Mouse (Mus musculus): ENCODE results near the gene Med24.

DNA sequence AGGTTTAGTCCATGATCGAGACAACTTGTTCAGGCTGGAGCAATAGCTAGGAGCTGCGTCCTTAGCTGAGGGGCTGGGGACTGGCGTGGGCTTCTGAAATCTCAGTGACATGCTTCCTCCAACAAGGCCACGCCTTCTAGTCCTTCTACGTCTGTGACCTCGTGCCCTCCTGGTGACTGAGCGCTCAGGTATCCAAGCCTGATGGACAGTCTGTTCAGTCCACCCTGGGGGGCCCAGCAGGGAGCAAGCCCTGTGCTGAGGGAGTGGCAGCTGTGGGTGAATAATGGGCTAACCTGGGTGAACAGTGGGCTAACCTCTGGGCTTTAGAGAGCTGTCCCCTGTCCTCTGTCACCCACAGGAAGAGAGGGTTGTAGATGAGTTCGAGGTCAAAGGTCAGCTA lies 41.2 kb downstream of the Med24 start:
- TF ChIP-seq GATA1 (IDR thresholded peaks at IDR 0.05; ENCODE audit: low read length) (no peak), TAL1 (IDR thresholded peaks at IDR 0.05; ENCODE audit: low read length) (no peak)

All from erythroblast, embryonic 14.5 days (primary cell).